Mouse (Mus musculus): ENCODE measurements around the gene Msh5. TPM values are rescaled to one million over a fixed set of nuclear protein-coding genes. Genes with fewer than 3 reads are reported as not detected.
A peak's percentile ranks its signal among the peaks of the same experiment; 100 is the strongest.

Gene Msh5
- polyA plus RNA-seq, 1 experiment = 6.0 TPM

GRCm38 (mm10) chr17:35083929-35084497 is 37.5 kb upstream of the Msh5 start:
- 62% methylated on average over 3 of the region's 3 CpGs for WGBS
- TF ChIP-seq POLR2A (IDR thresholded peaks at IDR 0.05; ENCODE audit: borderline replicate concordance, extremely low read depth, low read depth, low read length) (no peak), CTCF (IDR thresholded peaks at IDR 0.05; ENCODE audit: insufficient read depth, low read length) (no peak)
- DNase-seq = no peak
- no peak overlapping the region for H3K4me3 ChIP-seq (replicated peaks; ENCODE audit: extremely low read depth, low read depth, low read length)
- no peaks in the 10 kb centered on the region for H3K4me1 ChIP-seq (ENCODE audit: control insufficient read depth, insufficient read depth, low read length)

GRCm38 (mm10) chr17:35082841-35083576 is 36.5 kb upstream of the Msh5 start:
- no peak for DNase-seq
- Histone ChIP-seq H3K4me3 (replicated peaks; ENCODE audit: extremely low read depth, low read depth, low read length) (no peak overlapping the region), H3K4me1 (ENCODE audit: control insufficient read depth, insufficient read depth, low read length) (no peaks in the 10 kb centered on the region; the same call in 1 of the 2 replicates)
- WGBS = 90% methylated on average over 16 of the region's 16 CpGs
- TF ChIP-seq POLR2A (IDR thresholded peaks at IDR 0.05; ENCODE audit: borderline replicate concordance, extremely low read depth, low read depth, low read length) (no peak), CTCF (IDR thresholded peaks at IDR 0.05; ENCODE audit: insufficient read depth, low read length) (no peak)

- WGBS = 88% methylated on average over 4 of the region's 4 CpGs
- no peak for DNase-seq
These were observed 34.2 kb upstream of the Msh5 start for GRCm38 (mm10) chr17:35080710-35081109.

DNA sequence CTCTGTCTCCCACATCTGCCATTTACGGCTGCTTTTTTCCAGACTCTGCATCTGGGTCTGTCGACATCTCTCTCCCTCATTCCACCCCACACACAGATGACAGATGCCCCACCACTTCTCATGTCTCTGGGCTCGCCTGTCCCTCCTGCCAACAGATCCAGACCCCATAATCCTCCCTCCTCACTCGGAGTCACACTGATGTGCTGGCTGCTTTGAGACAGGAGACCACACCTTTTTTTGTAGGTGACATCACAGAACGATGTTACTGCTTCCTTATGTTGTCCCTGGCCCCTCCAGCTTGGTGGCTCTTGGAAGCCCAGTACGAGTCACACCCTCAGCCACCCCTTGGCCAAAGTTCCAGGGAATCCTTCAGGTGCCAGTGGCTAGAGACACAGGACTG is 33.7 kb upstream of the Msh5 start:
- 59% methylated on average over 6 of the region's 6 CpGs for whole genome bisulfite sequencing
- DNase-seq = no peak
- Histone ChIP-seq H3K4me3 (replicated peaks; ENCODE audit: extremely low read depth, low read depth, low read length) (no peak overlapping the region), H3K4me1 (ENCODE audit: control insufficient read depth, insufficient read depth, low read length) (no peaks in the 10 kb centered on the region; the same call in none of the 2 replicates)
- TF ChIP-seq POLR2A (IDR thresholded peaks at IDR 0.05; ENCODE audit: borderline replicate concordance, extremely low read depth, low read depth, low read length) = no peak
- no peak for TF ChIP-seq CTCF (IDR thresholded peaks at IDR 0.05; ENCODE audit: insufficient read depth, low read length)

More at GRCm38 (mm10) chr17:35080710-35081109, 34.2 kb upstream of the Msh5 start:
- no peak for TF ChIP-seq CTCF (IDR thresholded peaks at IDR 0.05; ENCODE audit: insufficient read depth, low read length)
- no peak for TF ChIP-seq POLR2A (IDR thresholded peaks at IDR 0.05; ENCODE audit: borderline replicate concordance, extremely low read depth, low read depth, low read length)
- H3K4me1 ChIP-seq (ENCODE audit: control insufficient read depth, insufficient read depth, low read length) = no peaks in the 10 kb centered on the region; the same call in none of the 2 replicates
- no peak overlapping the region for H3K4me3 ChIP-seq (replicated peaks; ENCODE audit: extremely low read depth, low read depth, low read length)

GRCm38 (mm10) chr17:35079778-35080177 is 33.2 kb upstream of the Msh5 start:
- no peak for TF ChIP-seq POLR2A (IDR thresholded peaks at IDR 0.05; ENCODE audit: borderline replicate concordance, extremely low read depth, low read depth, low read length)
- no peak for TF ChIP-seq CTCF (IDR thresholded peaks at IDR 0.05; ENCODE audit: insufficient read depth, low read length)
- H3K4me1 ChIP-seq (ENCODE audit: control insufficient read depth, insufficient read depth, low read length) = no peaks in the 10 kb centered on the region; the same call in none of the 2 replicates
- no peak overlapping the region for H3K4me3 ChIP-seq (replicated peaks; ENCODE audit: extremely low read depth, low read depth, low read length)
- 49% methylated on average over 9 of the region's 9 CpGs for WGBS
- DNase-seq = no peak

DNA sequence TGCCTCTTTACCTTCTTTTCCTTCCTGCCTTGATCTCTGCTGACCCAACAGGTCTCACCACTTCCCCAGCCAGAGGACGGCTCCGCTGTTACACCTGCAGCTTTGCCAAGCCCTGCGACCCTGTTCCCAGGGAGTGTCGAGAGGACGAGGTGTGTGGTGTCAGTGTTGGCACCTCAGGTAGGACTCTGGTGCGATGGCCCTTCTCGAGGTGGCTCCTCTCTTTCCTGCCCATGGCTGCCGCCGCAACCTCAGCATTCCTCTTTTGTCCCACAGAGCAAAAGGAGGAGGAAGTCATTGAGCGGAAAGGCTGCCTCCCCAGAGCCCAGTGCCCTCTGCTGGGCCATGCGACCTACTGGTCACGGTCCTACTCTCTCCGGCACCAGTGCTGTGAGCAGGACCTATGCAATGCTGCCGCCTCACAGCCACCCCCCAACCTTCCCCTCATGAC is 31.3 kb upstream of the Msh5 start, which contains the start of gene Ly6g6d:
Gene Ly6g6d (minus strand): TSS at position 280 of the 448 bp plus-strand sequence.
- DNase-seq = peak; percentile 76
- TF ChIP-seq CTCF (IDR thresholded peaks at IDR 0.05; ENCODE audit: insufficient read depth, low read length) (peak; percentile 74), POLR2A (IDR thresholded peaks at IDR 0.05; ENCODE audit: borderline replicate concordance, extremely low read depth, low read depth, low read length) (peak; percentile 84; the same call in 1 of the 2 replicates)
- peak within 1 kb of the TSS; percentile 67 for H3K4me3 ChIP-seq (replicated peaks; ENCODE audit: extremely low read depth, low read depth, low read length)
- no peaks in the 10 kb centered on the region; the same call in none of the 2 replicates for H3K4me1 ChIP-seq (ENCODE audit: control insufficient read depth, insufficient read depth, low read length)
- 7% methylated on average over 14 of the region's 14 CpGs for WGBS

- DNase-seq = peak; percentile 46
- 22% methylated on average over 2 of the region's 2 CpGs for WGBS
- no peaks in the 10 kb centered on the region; the same call in none of the 2 replicates for H3K4me1 ChIP-seq (ENCODE audit: control insufficient read depth, insufficient read depth, low read length)
- peak overlapping the region; percentile 67 for H3K4me3 ChIP-seq (replicated peaks; ENCODE audit: extremely low read depth, low read depth, low read length)
- TF ChIP-seq POLR2A (IDR thresholded peaks at IDR 0.05; ENCODE audit: borderline replicate concordance, extremely low read depth, low read depth, low read length) (no peak), CTCF (IDR thresholded peaks at IDR 0.05; ENCODE audit: insufficient read depth, low read length) (no peak)
These were observed 30.7 kb upstream of the Msh5 start for GRCm38 (mm10) chr17:35077285-35077684.

- DNase-seq = no peak
- 29% methylated on average over 10 of the region's 10 CpGs for WGBS
- Histone ChIP-seq H3K4me1 (ENCODE audit: control insufficient read depth, insufficient read depth, low read length) (no peaks in the 10 kb centered on the region; the same call in none of the 2 replicates), H3K4me3 (replicated peaks; ENCODE audit: extremely low read depth, low read depth, low read length) (peak within 1 kb of the TSS; percentile 67)
- TF ChIP-seq CTCF (IDR thresholded peaks at IDR 0.05; ENCODE audit: insufficient read depth, low read length) = no peak
These were observed 30.1 kb upstream of the Msh5 start, which contains the start of gene Ly6g6e for GRCm38 (mm10) chr17:35076507-35077176. TSS of gene Ly6g6e (plus strand) at chr17:35076902.

DNA sequence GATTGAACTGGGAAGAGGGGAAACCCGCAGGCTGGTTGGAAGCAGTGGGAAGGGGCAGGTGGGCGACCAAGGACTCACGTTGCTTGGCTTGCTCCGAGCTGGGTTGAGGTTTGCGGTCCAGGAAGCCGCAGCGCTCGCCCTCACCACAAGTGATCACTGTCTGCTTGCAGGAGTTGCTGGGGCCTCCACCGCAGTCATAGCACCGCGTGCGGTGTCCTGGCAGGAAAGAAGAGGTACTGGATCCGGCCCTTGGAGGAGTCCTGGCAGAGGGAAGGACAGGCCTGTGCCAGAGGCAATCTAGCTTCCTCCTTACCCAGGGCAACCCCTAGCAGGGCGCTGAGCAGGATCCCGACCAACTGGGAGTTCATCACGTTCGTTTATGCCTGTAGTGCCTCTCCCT is 27.6 kb upstream of the Msh5 start:
- no peak for DNase-seq
- 54% methylated on average over 17 of the region's 17 CpGs for WGBS

More for the DNA sequence above, 27.6 kb upstream of the Msh5 start:
- TF ChIP-seq CTCF (IDR thresholded peaks at IDR 0.05; ENCODE audit: insufficient read depth, low read length) = no peak
- no peak for TF ChIP-seq POLR2A (IDR thresholded peaks at IDR 0.05; ENCODE audit: borderline replicate concordance, extremely low read depth, low read depth, low read length)
- Histone ChIP-seq H3K4me1 (ENCODE audit: control insufficient read depth, insufficient read depth, low read length) (no peaks in the 10 kb centered on the region; the same call in none of the 2 replicates), H3K4me3 (replicated peaks; ENCODE audit: extremely low read depth, low read depth, low read length) (no peak overlapping the region)
